Mouse (Mus musculus) thymus, postnatal 0 days (tissue): Measurements from ENCODE around the gene Dgat2. TPM values are rescaled to one million over a fixed set of nuclear protein-coding genes. Genes with fewer than 3 reads are reported as not detected.

ENCODE experiments used
- DNase-seq: peaks from one replicate; pipeline ENCODE4 v3.0.0-alpha.2; 2015; ENCODE audit warnings: low spot score
- polyA plus RNA-seq: library from polyadenylated mRNA; unstranded; fragments of >200 nt; fragmentation: Nextera tagmentation; extraction: Ambion mirVana; gene quantifications from 2 replicates; pipeline ENCODE4 v1.2.1, GENCODE M21; 2015

Gene Dgat2
- polyA plus RNA-seq, 1 experiment from 2014 or later = 7.2 TPM

DNA sequence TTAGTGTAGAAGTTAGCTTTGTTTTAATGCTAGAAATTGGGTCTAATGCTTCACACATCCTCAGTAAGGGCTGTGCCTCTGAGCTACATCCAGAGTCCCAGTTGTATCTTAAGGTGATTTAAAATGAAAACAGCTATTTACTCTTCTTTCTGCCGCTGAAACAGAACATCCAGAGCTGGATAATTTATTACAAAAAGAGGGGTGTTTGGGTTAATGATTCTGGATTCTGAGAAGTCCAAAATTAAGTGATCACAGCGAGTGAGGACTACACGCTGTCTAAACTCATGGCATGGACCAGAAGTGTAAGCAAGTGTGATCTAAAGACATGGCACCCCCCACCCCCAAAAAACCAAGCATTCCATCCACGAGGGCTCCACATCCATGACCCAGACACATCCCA is 11.4 kb upstream of the Dgat2 start:
- no peak for DNase-seq

DNA sequence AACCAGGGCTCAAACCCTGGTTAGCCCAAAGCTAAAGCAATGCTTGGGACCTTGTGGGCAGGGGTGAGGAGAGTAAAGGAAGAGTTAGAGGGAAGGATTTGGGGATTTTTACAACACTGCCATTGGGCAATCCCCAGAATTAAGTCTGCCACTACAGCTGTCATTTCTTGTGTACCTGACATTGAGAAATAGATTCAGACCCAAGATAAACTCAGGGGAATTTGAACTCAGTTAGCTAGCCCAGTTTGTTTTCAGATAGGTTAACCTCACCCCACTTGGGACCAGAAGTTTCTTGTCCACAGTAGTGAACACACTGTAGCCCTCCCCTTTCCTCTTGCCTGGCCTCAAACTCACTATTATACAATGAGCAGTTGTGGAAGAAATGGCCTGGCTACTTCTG is 8.9 kb upstream of the Dgat2 start:
- DNase-seq = no peak

DNA sequence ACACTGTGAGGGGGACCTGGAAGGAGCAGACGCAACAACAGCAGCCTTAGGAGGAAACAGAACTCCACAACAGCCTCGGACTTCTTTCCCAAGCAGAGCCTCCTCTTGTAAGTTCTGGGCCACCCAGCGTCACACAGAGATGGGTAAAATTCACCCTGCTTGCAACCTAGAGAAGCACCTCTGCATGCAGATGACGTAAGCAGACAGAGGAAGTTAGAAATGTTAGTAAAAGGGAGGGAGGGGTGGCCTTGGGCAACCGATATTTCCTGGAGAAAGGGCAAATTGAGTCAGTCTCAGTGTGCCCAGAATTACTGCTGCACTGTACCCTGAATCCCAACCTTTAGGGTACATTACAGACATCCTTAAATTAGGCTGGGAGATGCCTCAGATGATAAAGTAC is 7.4 kb upstream of the Dgat2 start:
- no peak for DNase-seq

DNA sequence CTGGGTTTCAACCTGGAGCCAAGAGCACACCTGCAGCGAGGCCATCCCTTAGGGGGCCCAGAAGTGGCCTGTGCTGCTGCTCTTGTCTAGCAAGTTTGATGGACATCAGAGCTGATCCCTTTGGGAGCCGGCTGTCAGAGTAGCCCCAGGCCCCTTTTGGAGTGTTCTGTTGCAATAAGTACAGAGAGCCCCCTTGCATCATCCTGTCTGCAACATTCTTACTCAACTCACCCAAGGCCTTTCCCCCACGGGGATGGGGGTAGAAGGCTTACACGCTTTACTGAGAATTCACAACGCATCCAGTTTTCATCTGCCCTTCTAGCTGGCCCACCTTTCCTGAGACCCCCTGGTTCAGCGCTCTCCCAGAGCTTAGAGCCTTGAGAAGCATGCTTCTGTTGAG is 6.1 kb upstream of the Dgat2 start:
- no peak for DNase-seq

DNA sequence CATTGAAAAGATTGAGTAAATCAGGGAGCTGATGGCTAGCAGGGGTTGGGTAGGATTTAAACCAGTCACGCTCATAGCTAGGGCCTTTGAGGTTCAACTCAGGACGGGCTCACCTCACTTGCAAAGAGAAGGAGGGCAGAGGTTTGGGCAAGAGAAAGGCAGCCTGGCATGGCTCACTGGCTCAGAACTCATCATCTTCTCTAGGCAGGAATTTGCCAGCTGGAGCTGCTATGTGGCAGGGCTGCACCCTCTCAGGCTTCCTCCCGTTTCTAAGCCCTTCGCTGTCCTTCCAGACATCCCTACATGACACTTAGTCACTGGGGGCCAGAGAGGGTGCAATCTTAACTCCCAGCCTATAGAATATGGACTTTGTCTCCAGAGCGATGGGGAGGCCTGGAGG is 4.9 kb upstream of the Dgat2 start:
- no peak for DNase-seq

DNA sequence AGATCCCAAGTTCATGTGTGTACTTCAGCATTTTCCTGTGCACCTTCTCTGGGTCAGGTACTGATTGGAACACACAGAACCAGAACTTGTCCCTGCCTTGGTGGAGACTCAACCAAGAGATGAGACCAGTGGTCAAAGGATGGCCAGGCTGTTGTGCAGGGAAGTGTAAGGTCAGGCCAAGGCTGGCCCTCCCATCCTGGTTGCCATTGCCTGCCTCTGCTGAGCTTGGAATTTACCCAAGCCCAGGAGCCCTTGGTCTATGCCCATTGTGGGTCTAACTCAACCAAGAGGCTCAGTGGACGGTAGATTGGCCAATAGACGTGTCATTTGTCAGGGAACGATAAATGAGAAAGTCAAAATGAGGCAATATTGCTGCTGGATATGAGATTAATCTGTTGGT is 2.9 kb upstream of the Dgat2 start:
- no peak for DNase-seq

DNA sequence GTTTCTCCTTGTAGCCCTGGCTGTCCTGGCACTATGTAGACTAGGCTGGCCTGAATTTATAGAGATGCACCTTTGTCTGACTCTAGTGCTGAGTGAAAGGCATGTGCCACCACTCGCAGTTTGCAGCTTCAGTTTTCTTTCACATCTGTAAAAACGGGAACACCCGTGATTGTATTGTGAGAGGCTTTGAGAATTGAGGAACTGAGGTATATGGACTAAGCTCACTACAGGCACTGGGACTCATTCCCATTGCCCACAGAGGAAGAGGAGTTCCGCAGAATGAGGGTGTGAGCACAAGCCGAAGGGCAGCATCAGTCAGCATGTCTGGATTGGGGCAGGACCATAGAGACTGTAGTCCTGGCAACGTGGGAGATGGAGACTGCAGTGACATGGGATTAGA is 1.2 kb upstream of the Dgat2 start:
- no peak for DNase-seq

DNA sequence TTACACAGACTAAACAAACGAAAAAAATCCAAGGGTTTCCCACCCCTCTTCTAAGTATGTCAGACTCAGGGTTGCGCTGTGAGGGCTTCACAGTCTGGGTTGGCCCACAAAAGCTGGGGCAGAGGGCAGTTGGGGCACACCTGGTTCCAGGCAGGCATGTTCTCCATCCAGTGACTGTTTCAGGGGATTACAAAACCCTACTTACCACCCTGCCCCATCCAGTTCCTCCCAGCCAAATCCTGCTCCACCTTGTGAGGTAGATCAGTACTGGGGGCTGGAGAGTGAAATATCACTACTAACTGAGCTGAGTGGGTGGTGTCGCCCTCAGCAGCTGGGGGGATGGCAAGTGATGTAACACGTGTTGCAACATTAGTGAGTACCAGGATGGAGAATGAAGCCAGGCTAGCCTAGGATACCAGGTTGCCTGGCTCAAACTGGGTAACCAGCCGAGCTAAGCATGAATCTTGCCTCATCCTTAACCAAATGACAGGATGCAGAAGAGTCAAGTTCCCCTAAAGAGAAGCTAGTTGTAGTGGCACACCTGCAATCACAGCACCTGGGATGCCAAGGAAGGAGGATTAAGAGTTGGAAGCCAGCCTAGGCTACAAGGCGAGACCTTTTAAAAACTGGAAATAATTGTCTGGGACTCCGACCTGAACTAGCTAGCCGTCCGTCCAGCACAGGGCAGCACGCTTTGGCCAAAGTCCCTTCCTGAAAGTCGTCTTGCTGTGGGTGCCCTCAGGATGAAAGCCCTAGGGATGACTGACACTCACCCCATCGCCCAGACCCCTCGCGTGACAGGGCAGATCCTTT is 694 bp downstream of the Dgat2 start:
- DNase-seq = peak; percentile 16

DNA sequence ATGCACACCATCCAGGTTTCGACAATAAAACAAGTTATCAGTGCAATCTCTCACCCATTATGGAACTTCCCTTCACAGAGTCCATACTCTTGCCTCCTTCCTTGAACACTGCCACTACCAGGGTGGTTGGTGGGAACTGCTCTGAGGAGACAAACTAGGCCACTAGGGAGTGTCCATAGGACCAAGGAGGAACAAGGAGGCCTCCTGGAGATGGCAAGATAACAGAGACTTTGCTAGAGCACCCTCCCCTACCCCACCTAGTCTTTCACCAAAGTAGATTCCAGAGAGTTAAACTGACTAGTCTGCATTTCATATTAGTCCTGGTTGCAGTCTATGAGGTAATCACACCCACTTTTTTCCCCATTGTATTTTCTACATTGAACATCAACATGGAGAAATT is 2.4 kb downstream of the Dgat2 start:
- no peak for DNase-seq

DNA sequence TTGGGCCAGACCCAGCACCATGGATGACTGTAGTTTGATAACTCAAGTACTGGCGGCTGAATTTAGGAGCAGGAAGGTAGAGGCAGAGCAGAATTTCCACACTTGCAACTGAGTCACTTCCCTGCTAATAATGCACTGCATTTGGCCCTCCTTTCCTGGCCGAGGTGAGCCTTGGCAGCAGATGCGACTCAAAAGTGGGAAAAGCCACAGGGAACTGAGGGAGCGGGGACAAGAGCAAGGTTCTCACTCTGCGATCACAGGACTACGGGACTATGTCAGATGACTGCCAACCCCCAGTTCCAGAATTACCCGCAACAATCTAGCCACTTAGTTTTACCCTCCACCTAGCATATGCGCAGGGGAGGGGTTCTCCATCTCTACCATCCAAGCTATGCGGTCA is 3.2 kb downstream of the Dgat2 start:
- DNase-seq = no peak

DNA sequence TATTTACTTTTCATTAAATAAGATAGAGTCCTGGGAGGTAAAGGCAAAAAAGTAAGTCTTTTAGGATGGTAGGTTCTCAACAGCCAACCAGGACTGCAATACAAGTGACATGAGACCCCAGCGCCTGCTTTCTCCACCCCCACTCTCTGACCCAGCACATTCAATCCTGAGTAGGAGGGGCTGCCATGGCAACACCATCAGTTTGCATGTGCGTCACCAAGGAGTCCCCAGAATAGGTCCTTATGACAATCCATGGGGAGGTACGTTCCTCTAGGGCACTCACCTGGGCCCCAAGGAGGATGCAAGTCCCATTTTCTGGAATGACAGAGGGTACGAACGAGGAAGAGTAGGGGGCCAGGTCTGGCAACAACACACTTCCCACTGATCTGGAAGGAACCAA is 5.1 kb downstream of the Dgat2 start:
- DNase-seq = no peak

DNA sequence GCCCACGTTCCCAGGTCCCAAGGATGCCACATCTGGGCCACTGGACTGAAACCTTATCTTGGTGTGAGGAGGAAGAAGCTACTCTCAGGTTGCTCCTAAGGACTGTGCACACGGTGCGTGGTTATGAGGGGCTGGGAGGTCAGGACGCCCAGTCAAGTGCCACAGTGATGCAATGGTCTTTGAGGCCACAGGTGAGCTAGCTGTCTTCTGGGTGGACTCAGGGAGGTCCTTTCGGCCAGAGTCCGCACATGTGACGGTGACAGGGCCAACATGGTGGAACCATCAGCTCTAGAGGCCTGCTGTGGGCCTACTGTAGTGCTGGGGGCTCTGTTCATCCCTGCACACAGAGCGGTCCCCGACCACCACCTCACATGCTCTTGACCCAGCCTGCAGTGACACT is 6.9 kb downstream of the Dgat2 start:
- DNase-seq = no peak

DNA sequence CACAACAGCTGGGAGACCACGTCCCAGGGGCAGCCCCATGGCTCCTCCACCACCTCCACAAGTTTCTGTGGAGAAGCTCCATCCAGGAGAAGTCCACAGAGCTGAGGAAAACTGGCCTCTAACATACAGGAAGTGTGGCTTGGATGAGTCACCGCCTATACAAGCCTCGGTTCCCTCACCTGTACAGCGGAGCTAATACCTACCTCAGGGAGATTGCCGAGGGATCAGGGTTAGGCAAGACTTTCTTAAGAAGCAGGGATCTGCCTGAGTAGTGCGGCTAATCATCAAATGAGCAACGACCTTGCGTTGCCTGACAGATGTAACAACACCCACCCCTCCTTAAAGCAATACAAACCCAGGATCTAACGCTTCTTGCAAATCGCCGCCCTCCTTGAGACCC is 7.4 kb downstream of the Dgat2 start:
- no peak for DNase-seq

DNA sequence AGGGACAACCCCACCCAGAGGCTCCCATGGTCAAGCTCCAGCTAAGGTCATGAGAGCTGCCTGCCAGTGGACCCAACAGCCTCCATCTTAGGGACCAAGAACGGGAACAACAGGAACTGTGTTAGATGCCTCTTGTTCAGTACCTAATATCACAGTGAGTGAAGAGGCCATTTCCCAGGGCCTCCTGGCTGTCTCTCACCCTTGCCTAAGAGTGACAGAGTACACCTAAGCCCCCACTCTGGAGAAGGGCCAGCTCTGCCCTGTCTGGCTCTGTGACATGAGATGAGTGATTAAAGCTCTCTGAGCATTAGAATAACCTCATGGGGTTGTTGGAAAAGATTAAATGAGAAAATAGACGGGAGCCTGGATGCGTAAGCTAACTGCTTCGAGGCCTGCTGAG is 8.5 kb downstream of the Dgat2 start:
- no peak for DNase-seq

DNA sequence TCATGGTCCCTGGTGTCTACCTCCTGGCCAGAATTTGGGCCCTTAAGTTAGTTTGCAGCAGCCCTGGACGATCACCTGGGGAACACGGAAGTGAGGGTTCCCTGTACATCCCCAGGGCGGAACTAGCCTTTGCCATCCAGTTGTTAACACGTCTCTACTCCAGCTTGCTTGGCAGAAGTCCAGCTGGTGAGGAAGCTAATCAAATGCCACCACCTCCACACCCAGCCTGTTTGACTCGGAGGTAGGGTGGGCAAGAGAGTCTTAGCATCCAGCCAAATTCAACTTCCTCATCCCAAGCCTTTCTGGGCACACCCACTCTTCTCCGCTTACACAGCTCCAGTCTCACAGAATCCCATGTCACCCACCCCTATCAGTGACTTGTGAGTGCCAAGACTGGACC is 9.6 kb downstream of the Dgat2 start:
- DNase-seq = no peak

DNA sequence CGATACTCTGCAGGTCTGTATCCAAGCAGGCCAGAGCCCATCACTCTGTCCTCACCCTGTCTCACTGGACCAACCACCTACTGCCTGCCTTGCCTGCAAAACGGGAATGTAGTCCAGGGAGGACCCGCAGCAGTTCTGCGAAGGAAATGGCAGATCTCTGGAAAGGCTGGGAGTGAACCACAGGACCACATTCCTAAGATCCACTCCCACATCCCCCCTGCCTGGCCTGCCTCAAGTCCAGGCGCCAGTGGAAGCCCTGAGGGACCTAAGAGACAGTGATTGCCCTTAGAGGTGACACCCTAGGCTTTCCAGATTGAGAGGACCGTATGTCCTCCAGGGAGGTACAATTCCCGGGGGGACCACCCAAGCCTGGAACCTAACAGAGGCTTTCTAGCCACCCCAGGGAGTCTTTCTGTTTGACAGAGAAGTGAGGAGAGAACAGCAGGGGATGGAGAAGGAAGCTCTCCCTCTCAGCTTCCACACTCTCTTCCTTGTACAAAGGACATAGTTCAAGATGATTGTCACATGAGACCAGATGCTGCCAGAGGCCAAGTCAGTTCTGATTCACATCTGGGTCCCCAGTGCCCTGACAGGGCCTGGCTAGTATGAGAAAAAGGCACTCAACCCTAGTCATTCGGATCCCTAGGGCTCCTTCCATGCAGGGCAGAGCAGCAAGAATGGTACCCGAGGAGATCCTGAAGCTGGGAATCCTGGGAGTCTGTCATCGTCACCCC is 10.6 kb downstream of the Dgat2 start:
- no peak for DNase-seq

DNA sequence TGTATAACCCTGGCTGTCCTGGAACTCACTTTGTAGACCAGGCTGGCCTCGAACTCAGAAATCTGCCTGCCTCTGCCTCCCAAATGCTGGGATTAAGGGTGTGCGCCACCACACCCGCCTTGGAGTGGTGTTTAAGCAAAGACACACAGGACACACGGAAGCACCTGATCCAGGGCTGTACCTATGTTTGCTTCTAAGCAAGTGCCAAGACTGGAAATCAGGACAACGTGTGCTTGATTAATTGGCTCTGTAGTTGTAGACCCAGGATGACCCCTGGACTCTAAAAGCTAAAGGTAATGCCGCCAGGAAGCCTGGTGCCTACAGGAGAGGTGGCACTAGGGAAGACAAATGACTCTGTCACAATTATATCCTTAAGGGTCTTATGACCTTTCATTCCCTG is 12.0 kb downstream of the Dgat2 start:
- DNase-seq = no peak

DNA sequence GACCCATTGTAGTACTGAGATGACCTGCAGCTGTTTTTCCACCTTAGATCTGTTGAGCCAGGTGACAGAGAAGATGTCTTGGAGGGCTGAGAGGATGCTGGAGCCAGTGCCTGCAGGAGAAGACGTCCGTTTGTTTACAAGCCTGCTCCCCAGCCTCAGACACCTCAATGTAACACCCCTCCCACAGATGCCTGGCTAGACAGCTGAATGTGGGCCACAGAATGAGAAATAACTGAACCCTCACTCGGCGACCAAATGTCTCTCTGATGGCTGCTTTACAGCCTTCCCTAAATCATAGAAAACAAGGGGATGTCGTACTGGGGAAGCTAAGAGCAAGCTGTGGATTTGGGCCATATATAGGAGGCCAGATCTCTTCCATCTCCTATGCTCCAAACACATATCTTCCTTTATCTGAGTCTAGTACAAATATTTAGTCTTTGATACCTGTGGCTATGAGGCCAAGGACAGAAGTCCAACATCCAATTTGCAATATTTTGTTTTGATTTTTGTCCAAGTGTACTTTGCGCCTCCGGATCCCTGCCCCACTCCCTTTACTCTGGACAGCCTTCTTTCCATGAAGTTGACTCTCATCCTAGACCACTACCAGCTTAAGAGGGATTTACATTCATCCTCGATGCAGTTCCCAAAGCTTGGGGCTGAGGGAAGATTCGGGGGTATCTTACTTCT is 12.7 kb downstream of the Dgat2 start:
- DNase-seq = no peak

DNA sequence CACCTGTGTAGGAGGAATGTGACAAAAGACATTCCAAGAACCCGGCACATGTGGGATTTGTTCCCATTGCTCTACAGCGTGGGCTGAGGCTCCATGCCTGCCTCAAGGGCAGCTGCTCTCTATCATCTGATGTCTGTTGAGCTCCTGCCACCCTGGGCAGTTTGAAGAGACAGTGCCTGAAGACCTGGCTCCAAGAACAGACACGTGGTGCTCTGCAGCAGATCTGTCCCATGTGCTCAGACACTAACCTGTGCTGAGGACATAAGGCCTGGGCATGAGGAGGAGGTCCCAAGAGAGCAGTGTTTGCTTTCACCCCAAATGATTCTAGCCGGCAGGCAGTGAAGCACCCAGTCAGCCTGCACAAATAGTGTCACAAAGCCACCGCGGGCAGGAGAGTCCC is 13.8 kb downstream of the Dgat2 start:
- DNase-seq = no peak

DNA sequence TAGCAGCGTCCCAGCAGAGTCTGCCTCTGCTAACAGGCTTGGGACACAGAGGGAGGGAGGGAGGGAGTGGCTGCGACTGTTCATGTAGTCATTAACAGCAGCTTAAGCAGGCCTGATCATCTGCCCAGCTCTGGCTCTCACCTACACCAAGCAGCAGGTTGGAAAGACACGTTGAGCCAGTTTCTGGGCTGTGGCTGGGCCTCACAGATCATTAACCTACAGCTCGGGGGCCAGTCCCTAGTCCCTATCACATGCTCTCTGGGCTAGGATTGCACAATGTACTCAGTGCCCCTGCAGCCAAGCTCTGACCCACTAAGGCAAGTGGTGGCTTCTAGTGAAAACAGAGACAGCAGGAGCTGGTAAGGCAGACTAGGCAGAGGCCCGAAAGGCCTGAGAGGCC is 14.6 kb downstream of the Dgat2 start:
- DNase-seq = no peak

DNA sequence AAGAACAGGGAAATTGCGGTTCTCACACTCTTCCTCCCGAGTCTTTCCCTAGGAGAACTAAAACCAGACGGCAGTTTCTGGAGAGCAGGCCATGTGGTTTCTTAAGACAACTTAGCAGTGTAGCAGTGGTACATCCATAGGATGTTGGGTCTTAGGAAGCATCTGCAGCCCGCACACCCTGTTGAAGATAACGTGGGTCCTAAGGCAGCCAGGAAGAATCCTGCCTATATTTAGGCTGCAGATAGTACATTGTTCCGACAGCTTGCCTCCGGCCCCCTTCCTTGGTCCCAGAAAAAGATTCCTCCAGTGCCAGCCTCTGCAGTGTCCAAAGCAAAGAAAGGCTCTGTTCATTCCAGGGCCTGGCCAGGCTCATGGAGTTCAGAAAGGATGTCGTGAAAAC is 16.4 kb downstream of the Dgat2 start:
- DNase-seq = no peak

DNA sequence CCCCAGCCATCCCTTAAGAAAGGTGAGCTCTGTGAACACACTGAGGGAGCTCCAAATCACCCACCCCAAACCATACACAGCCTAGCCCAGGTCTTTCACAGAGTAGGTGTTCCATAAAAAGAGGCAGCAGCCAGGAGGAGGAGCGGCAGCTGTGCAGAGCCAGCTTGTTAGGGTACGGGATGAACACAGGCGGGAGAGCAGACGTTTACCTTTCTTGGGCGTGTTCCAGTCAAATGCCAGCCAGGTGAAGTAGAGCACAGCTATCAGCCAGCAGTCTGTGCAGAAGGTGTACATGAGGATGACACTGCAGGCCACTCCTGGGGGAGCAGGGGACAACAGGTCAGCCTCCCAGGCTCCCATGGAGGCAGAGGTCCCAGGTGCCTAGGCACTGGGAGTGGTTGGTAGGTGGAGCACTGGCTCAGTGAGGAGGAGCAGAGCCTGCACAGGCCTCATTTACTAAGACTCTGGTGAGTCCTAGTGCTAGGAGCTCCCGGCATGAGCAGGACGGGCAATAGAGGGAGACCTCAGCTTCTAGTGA is 17.6 kb downstream of the Dgat2 start:
- DNase-seq = no peak
